Mouse (Mus musculus): Measurements from ENCODE around the gene Mms19.
A peak's percentile ranks its signal among the peaks of the same experiment; 100 is the strongest.

The Mms19 gene

DNA sequence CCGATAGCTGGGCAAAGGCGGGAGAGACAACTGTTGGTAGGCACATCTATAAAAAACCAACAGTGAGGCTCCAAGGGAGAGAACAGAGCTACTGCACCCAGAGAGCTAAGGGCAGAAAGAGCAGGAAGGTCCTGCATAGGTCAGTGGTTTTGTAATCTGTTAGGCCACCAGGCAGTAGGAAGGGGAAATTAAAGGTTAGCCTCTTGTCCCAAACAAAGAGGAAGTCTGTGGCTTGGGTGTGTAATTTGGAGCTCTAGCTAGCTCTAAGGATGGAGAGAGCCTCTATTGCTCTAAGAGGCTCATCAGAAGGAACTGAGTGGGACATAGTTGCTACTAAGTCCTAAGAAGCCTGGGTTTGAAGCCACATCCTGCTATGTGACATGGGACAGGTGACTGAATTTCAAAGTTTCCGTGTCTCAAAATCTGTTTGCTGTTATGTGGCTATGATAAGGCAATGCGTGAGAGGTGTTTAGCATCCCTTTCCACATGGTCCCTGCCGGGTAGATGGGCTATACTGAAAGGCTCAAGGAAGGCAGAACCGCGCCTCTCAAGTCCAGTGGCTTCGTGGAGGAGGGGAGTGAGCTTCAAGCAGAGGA, 80.4 kb downstream of the Mms19 start:
- no peak for DNase-seq (ENCODE audit: low read depth, low spot score)

DNA sequence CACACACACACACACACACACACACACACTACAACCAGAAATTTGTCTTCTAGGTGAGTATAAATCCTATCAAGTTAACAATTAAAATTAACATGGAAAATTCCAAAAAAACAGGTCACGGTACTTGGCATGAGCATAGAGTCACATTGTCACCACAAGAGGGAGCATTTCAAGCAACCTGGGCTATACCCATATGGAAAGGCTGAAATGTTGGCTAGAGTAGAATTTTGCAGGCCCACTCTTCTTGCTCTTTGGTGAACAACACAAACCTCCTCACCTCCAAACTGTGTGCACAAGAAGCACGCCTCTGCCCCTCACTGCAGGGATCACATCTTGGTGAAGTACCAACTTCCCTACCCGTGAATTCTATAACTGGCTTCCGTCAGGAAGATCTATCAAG, 82.1 kb downstream of the Mms19 start:
- DNase-seq (ENCODE audit: low read depth, low spot score) = peak; percentile 32

DNA sequence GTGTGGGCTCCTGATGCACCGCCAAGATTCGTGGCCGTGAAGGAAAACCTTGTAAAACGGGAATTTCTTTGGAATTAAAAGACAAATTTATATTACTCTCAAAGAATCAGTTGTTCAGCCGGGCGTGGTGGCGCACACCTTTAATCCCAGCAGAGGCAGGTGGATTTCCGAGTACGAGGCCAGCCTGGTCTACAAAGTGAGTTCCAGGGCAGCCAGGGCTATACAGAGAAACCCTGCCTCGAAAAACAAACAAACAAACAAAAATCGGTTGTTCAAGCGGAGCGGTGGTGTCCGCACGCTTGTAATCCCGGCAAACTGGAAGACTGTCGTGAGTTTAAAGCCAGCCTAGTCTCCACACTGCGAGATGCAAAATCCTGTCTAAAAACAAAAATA, 84.6 kb downstream of the Mms19 start:
- no peak for DNase-seq (ENCODE audit: low read depth, low spot score)

DNA sequence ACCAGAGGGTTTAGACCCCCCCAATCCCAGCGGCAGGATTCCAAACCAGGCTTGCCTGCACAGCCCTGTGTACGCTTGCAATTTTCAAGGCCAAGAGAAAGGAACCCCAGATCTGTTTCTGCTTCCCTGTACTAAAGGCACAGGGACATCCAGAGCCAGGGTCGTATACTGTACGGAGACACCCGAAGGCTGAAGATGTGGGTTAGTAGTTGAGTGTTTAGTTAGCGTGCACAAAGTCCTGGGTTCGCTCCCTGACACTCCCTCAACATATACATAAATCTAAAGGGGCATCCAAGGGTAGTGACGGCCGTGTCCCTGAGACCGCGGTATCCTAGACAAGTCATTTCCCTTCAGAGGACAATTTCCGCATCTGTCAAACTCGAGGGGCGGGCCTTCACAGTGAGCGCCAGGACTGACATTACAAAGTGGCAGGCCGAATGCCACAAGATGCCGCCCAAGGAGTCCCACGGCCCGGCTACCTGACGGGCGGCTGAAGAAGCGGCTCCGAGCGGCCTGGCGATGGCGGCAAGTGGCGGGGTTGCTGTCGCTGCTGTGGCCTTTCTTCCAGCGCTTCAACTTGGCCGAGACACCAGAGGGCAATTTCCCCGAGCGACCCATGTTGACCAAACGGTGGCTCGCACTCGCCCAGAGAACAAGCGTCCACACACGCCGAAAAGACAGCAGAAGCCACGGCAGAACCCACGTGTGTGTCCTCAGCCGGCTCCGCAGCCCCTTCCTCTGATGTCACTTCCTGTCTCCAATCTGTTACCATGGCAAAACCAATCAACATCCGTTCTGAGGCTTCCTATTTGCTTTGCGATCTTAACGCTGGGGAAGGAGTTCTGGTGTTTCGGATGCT, 85.3 kb downstream of the Mms19 start, which contains the start of gene Rrp12:
Rrp12 (minus strand) TSS at position 714 of the 859 bp plus-strand sequence.
- peak; percentile 88 for DNase-seq (ENCODE audit: low read depth, low spot score)

DNA sequence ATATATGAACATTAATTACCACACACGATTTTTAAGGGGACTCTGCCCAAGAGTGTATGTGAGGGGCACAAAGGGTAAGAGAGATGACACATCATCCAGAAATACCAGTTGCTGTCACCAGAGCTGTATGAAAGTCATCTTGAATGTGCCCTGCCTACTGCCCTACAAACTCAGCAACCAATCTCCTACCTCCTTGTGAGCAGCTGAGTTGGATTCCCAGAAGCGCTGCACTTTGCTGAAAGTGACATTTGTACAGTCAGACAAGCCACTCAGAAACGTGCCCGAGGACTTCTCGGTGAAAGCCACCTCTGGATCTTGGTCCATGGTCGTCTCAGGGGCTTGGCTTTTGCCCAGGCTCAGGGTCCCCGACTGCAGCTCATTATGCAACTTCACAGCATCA, 86.0 kb downstream of the Mms19 start:
- DNase-seq (ENCODE audit: low read depth, low spot score) = no peak

Data from retina, adult 2 months (tissue).